Mouse (Mus musculus): ENCODE measurements around the gene Uox. TPM values are rescaled to one million over a fixed set of nuclear protein-coding genes. Genes with fewer than 3 reads are reported as not detected.

Gene Uox
- polyA plus RNA-seq, 1 experiment from 2014 or later: not detected

DNA sequence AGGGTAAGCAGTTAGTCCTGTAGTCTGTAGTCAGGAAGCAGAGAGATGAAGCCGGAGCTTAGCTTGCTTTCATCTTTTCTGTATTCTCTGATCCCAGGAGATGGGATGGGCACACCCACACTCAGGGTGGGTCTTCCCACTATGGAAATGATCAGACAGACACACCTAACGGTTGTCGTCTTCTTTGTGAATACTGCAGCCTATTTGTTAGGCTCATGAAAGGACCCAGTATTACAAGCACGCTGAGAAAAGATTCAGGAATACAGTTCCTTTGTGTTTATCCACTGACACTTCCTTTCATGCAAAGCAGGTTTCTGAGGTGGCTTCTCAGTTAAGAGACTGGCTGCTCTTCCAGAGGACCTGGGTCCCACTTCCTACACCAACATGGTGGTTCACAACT, 41.0 kb downstream of the Uox start:
- H3K36me3 ChIP-seq (ENCODE audit: poor library complexity, severe bottlenecking): no peaks in the 10 kb centered on the region
- no peak overlapping the region for H3K4me3 ChIP-seq
- 64% methylated on average over 4 of the region's 4 CpGs for WGBS
- no peaks in the 10 kb centered on the region for H3K27me3 ChIP-seq
- H3K27ac ChIP-seq: no peak overlapping the region
- ATAC-seq: no peak
- no peaks in the 10 kb centered on the region for H3K9me3 ChIP-seq (replicated peaks)
- H3K9ac ChIP-seq: no peak overlapping the region
- no peak overlapping the region for H3K4me2 ChIP-seq
- H3K4me1 ChIP-seq: peaks cover 9% of the 10 kb centered on the region

DNA sequence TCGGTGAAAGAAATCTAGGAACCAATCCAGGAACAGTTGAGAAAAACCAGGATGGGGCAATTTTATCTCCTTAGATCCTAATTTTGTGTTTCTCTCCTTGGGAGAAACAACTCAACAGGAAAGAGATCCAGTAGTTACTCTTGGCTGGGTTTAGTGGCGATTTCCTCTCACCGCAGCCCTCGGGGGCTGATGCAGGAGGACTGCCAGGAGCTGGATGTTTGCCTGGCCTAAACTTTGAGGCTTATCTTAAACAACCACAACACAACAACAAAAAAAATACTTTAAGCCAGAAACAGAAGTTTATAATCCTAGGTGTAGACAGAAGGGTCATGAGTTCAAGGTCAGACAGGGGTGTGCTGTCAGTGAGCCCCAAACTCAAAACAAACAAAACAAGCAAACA, 41.6 kb downstream of the Uox start:
- H3K9ac ChIP-seq: no peak overlapping the region
- 91% methylated on average over 4 of the region's 4 CpGs for WGBS
- peaks cover 9% of the 10 kb centered on the region for H3K4me1 ChIP-seq
- no peaks in the 10 kb centered on the region for H3K9me3 ChIP-seq (replicated peaks)
- H3K27ac ChIP-seq: no peak overlapping the region
- no peaks in the 10 kb centered on the region for H3K27me3 ChIP-seq
- no peak overlapping the region for H3K4me3 ChIP-seq
- no peaks in the 10 kb centered on the region for H3K36me3 ChIP-seq (ENCODE audit: poor library complexity, severe bottlenecking)
- ATAC-seq: no peak
- no peak overlapping the region for H3K4me2 ChIP-seq

DNA sequence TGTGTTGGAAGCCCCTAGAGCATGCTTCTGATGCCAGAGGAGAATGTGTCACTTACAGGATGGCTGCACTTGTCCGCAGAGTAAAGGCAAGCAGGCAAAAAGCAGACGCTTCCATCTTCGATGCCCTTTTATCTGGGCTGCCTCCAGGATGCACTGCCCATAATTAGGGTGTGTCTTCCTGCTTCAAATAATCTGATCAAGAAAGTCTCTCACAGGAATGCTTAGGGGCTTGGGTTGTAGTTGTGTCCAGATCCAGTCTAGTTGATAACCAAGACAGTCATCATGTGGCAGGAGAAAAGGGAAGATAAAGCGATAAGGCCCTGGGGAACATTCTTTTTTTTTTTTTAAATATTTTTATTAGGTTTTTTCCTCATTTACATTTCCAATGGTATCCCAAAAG, 45.3 kb downstream of the Uox start, which contains the start of gene Dnase2b:
Gene Dnase2b, minus strand, starts transcription at position 101 of the 400 bp plus-strand sequence.
- no peaks in the 10 kb centered on the region for H3K4me1 ChIP-seq
- H3K36me3 ChIP-seq (ENCODE audit: poor library complexity, severe bottlenecking): no peaks in the 10 kb centered on the region
- no peaks in the 10 kb centered on the region for H3K27me3 ChIP-seq
- ATAC-seq: no peak
- H3K27ac ChIP-seq: no peak within 1 kb of the TSS
- 92% methylated on average over 4 of the region's 4 CpGs for WGBS
- no peak within 1 kb of the TSS for H3K4me2 ChIP-seq
- no peak within 1 kb of the TSS for H3K4me3 ChIP-seq
- no peak within 1 kb of the TSS for H3K9ac ChIP-seq
- H3K9me3 ChIP-seq (replicated peaks): no peaks in the 10 kb centered on the region

DNA sequence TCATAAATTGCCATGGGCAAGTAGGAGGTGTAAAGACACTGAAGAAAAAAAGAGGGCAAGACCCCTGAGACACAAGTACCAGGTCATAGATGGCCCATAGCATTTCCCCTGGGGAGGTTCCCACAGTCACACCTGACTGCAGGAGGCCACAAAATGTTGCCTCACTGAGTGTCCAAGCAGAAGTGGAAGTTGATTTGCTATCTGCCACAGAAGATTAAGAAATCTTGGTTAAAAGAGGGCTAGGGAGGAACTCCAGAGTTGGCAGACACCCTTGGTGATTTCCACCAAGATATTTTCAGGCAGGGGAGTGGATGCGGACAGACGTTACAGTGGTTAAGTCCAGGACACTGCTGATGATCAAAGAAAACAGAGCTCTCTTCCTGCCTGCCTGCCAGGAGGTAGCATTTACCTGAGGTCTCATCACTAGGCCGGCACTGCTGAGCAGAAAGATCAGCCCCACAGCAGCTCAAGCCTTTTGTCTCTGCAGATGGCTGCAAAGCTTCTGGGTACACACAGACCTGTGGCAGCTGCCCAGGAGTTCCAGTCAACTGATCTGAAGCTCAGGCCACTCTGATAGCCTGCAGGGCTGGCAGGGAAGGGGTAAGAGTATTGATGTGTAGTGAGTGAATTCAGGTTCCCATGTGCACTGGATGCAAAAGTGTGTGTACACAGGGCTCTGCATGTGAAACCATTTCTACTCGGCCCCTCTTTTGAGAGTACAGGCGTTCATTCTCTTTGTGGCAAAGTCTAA, 46.5 kb downstream of the Uox start:
- Histone ChIP-seq H3K9me3 (replicated peaks) (no peaks in the 10 kb centered on the region), H3K4me2 (no peak overlapping the region), H3K4me3 (no peak overlapping the region), H3K27me3 (no peaks in the 10 kb centered on the region), H3K27ac (no peak overlapping the region), H3K36me3 (ENCODE audit: poor library complexity, severe bottlenecking) (no peaks in the 10 kb centered on the region), H3K9ac (no peak overlapping the region), H3K4me1 (no peaks in the 10 kb centered on the region)
- ATAC-seq: no peak
- 81% methylated on average over 5 of the region's 5 CpGs for WGBS

DNA sequence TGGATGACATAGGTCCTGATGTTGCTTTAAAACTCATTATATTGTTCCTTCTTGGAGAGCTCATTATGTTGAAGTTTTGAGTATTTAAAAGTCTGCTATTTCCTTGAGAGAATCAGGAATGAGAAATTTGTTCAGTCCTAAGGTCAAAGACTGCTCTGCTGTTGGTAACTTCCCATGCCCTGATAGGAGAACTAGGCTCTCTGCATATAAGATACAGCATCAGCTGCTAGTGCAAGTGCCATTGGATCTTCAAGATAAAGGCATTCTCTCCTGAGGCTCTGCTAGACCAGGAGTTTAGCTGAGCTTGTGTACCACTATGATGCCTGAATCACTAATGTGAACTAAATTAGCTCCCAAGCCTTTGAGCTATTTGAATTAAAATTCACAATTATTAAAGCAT, 47.7 kb downstream of the Uox start:
- no peaks in the 10 kb centered on the region for H3K9me3 ChIP-seq (replicated peaks)
- H3K9ac ChIP-seq: no peak overlapping the region
- no peak overlapping the region for H3K4me3 ChIP-seq
- no peaks in the 10 kb centered on the region for H3K27me3 ChIP-seq
- no peak overlapping the region for H3K27ac ChIP-seq
- H3K4me2 ChIP-seq: no peak overlapping the region
- H3K4me1 ChIP-seq: no peaks in the 10 kb centered on the region
- H3K36me3 ChIP-seq (ENCODE audit: poor library complexity, severe bottlenecking): no peaks in the 10 kb centered on the region
- ATAC-seq: no peak

DNA sequence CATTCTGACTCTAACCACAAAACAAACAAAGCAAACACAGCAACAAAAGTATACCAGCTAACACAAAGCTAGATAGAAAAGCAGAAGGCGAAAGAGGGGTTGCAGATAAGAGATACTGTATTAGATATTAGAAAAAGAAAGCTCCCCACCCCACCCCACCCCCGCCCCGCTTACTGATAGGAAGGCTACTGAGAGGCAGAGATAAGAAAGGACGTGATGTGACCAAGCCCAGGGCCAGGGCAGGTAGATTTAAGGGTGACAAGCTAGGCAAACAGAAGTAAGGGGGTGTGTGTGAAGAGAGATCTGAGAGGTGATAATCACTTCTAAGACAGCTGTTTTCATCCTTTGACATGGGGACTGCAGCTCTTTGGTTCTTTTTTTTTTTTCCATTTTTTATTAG, 48.1 kb downstream of the Uox start:
- H3K27ac ChIP-seq: no peak overlapping the region
- H3K27me3 ChIP-seq: no peaks in the 10 kb centered on the region
- H3K4me3 ChIP-seq: no peak overlapping the region
- no peaks in the 10 kb centered on the region for H3K9me3 ChIP-seq (replicated peaks)
- H3K4me1 ChIP-seq: no peaks in the 10 kb centered on the region
- ATAC-seq: no peak
- H3K9ac ChIP-seq: no peak overlapping the region
- H3K36me3 ChIP-seq (ENCODE audit: poor library complexity, severe bottlenecking): no peaks in the 10 kb centered on the region
- H3K4me2 ChIP-seq: no peak overlapping the region
- WGBS: 85% methylated on average over 4 of the region's 4 CpGs

DNA sequence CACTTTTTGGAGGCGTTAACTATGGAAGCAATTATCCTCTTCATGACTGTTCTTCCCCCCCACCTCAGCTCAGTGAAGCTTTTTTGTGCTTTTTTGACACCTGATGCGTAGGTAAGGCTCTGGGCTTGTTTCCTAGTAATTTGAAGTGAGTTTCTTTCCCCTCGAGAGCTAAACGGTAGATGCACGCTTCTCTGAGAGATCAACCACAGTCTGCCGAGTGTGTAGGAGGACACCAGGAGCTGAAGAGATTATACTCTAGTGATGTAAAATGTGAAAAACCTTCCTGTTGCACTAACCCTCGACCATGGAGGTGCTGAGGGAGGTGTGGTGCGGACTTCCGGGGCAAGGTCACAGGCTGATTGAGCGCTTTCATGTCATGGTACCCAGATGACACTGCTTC, 49.9 kb downstream of the Uox start:
- Histone ChIP-seq H3K9me3 (replicated peaks) (no peaks in the 10 kb centered on the region), H3K27ac (no peak overlapping the region), H3K4me2 (no peak overlapping the region), H3K9ac (no peak overlapping the region), H3K4me3 (no peak overlapping the region), H3K36me3 (ENCODE audit: poor library complexity, severe bottlenecking) (no peaks in the 10 kb centered on the region), H3K4me1 (no peaks in the 10 kb centered on the region), H3K27me3 (no peaks in the 10 kb centered on the region)
- 92% methylated on average over 10 of the region's 10 CpGs for WGBS
- ATAC-seq: no peak

DNA sequence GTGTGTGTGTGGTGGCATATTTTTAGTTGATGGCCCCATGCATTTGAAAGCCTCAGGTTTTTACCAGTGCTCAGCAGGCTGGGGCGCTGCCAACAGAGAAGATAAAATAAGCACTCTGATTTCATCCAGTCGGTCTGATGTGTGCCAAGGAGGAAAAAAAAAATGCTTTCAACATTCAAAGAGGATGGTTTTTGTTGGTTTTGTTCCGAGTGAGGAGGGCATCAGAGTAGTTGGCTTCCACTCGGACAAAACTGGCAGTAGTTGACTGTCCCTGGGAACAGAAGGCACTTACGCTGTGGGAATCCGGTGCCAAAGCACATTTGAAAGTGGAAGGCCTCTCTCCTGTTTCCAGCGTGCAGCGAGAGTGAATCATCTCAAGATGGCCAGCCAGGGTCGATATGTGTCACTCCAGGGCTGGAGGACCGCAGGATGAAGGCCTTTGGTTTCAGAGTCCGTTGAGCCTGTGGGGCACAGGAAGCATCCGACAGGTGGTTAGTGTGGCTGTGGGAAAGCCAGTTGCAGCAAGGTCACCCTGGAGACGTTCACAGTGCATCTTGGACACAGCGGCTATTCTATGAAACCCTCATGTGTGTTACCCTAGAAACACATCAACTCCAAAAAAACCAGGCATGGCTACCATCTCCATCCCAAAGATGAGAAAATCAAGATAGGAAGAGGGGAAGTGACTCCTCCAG, 50.5 kb downstream of the Uox start:
- no peak overlapping the region for H3K4me2 ChIP-seq
- H3K36me3 ChIP-seq (ENCODE audit: poor library complexity, severe bottlenecking): no peaks in the 10 kb centered on the region
- H3K9ac ChIP-seq: no peak overlapping the region
- no peak overlapping the region for H3K4me3 ChIP-seq
- H3K27ac ChIP-seq: no peak overlapping the region
- no peaks in the 10 kb centered on the region for H3K4me1 ChIP-seq
- WGBS: 90% methylated on average over 14 of the region's 14 CpGs
- ATAC-seq: no peak
- H3K9me3 ChIP-seq (replicated peaks): no peaks in the 10 kb centered on the region
- no peaks in the 10 kb centered on the region for H3K27me3 ChIP-seq

DNA sequence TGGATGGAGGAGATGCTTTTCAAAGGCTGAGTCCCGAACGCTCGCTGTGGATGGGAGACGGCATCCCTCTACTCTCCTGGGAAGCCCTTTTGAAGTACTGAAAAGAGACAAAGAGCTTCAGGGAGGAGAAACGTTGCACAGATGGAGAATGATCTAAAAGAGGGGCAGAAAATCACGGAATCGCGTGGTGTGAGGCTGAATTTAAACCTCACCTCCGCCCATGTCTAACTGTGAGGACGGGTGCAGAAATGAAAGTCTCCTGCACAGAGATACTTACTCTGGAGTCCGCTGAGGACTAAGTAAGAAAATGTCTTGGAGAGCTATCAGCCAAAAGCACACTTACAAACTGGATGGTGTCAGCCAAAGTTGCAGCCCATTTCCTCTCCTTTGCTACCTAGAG, 51.7 kb downstream of the Uox start:
- ATAC-seq: no peak
- 87% methylated on average over 11 of the region's 11 CpGs for WGBS
- no peak overlapping the region for H3K4me3 ChIP-seq

DNA sequence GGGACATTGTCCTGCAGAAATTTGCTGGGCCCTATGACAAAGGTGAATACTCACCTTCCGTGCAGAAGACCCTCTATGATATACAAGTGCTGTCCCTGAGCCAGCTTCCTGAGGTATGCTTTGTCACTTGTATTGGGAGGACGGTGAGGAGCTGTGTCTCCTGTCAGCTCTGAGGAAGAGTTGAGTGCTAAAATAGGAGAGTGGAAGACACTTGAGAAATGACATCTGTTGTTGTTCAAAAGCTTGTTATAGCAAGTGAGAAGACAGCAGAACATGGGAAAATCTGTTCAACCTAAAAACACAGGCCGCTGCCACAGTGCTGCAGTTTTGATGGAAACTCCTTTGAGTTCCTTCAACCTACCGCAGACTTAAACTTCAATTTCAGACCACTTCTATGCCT, 55.5 kb downstream of the Uox start:
- WGBS: 93% methylated on average over 4 of the region's 4 CpGs
- no peaks in the 10 kb centered on the region for H3K36me3 ChIP-seq (ENCODE audit: poor library complexity, severe bottlenecking)
- H3K4me1 ChIP-seq: no peaks in the 10 kb centered on the region
- H3K27ac ChIP-seq: no peak overlapping the region
- H3K9me3 ChIP-seq (replicated peaks): no peaks in the 10 kb centered on the region
- ATAC-seq: no peak
- no peak overlapping the region for H3K4me2 ChIP-seq
- H3K27me3 ChIP-seq: no peaks in the 10 kb centered on the region
- no peak overlapping the region for H3K4me3 ChIP-seq
- H3K9ac ChIP-seq: no peak overlapping the region

More for the DNA sequence above, 51.7 kb downstream of the Uox start:
- H3K9ac ChIP-seq: no peak overlapping the region
- H3K4me2 ChIP-seq: no peak overlapping the region
- no peaks in the 10 kb centered on the region for H3K36me3 ChIP-seq (ENCODE audit: poor library complexity, severe bottlenecking)
- H3K4me1 ChIP-seq: no peaks in the 10 kb centered on the region
- H3K27ac ChIP-seq: no peak overlapping the region
- no peaks in the 10 kb centered on the region for H3K9me3 ChIP-seq (replicated peaks)
- no peaks in the 10 kb centered on the region for H3K27me3 ChIP-seq

DNA sequence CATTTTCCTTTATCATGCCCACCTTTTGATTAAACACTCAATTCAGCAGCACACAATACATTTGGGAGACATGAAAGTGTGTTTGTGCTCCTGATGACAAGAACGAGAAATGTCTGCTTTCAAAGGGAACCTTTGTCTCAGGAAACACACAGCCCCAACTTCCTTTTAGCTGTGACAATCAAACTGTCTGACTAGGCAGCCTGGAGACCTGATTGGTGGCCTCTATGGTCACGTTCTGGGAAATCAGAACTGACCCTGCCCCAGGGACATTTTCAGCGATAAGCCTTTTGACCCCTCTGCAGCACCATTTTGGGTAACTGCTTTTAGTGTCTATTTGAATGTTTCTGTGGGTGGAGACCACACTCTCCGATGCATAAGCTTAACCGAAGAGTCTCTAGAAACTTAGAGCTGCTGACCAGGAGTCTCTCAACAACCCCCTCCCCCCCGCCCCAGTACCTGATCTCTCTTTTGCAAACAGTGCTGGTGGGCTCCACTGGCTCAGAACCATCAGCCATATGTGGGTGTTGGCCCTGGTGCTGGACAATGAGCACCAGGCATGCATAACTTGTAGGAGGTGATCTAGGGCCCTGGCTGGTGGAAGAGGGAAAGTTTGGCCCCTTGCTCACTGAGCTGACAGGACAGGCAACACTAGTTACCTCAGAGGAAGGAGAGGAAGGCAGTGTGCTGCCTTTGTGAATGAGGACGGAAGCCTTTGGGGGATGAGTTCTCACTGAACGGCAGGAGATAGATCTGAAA, 58.2 kb downstream of the Uox start:
- Histone ChIP-seq H3K4me1 (no peaks in the 10 kb centered on the region), H3K27ac (no peak overlapping the region), H3K9ac (no peak overlapping the region), H3K4me2 (no peak overlapping the region), H3K36me3 (ENCODE audit: poor library complexity, severe bottlenecking) (no peaks in the 10 kb centered on the region), H3K4me3 (no peak overlapping the region), H3K9me3 (replicated peaks) (no peaks in the 10 kb centered on the region), H3K27me3 (no peaks in the 10 kb centered on the region)
- 66% methylated on average over 8 of the region's 8 CpGs for WGBS
- no peak for ATAC-seq

DNA sequence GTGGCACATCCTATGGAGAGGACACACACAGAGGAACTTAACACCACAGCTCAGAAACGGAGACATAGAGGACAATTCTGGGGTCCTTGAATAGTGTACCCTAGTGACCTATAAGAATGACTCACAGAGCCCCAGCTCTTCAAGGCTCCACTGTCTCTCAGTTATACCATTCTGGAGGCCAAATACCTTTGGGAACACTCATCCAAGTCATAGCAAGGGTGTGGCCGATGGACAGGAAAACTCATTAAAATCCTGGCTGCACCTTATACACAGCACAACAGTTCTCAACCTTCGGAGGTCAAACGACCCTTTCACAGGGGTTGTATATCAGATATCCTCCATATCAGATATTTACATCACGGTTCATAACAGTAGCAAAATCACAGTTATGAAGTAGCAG, 62.3 kb downstream of the Uox start:
- no peaks in the 10 kb centered on the region for H3K36me3 ChIP-seq (ENCODE audit: poor library complexity, severe bottlenecking)
- H3K27me3 ChIP-seq: no peaks in the 10 kb centered on the region
- 90% methylated on average over 5 of the region's 5 CpGs for WGBS
- ATAC-seq: no peak
- no peaks in the 10 kb centered on the region for H3K4me1 ChIP-seq
- no peak overlapping the region for H3K4me3 ChIP-seq
- H3K4me2 ChIP-seq: no peak overlapping the region
- H3K9me3 ChIP-seq (replicated peaks): no peaks in the 10 kb centered on the region
- H3K9ac ChIP-seq: no peak overlapping the region
- no peak overlapping the region for H3K27ac ChIP-seq
